Mouse (Mus musculus): ENCODE measurements around the gene Nepro.

Nepro gene

GRCm38 (mm10) chr16:44703458-44703857 lies 20.6 kb upstream of the Nepro start:
- DNase-seq (ENCODE audit: low read depth, low spot score): no peak

GRCm38 (mm10) chr16:44716305-44717140 lies 7.6 kb upstream of the Nepro start:
- DNase-seq (ENCODE audit: low read depth, low spot score): peak; percentile 25

GRCm38 (mm10) chr16:44717141-44717634 lies 6.9 kb upstream of the Nepro start:
- DNase-seq (ENCODE audit: low read depth, low spot score): no peak

GRCm38 (mm10) chr16:44717838-44718237 lies 6.3 kb upstream of the Nepro start:
- DNase-seq (ENCODE audit: low read depth, low spot score): no peak

- DNase-seq (ENCODE audit: low read depth, low spot score): no peak
Measured at GRCm38 (mm10) chr16:44719349-44719748, 4.8 kb upstream of the Nepro start.

- peak; percentile 35 for DNase-seq (ENCODE audit: low read depth, low spot score)
Measured at GRCm38 (mm10) chr16:44720518-44720917, 3.6 kb upstream of the Nepro start.

GRCm38 (mm10) chr16:44722666-44723065 lies 1.4 kb upstream of the Nepro start:
- DNase-seq (ENCODE audit: low read depth, low spot score): no peak

GRCm38 (mm10) chr16:44724847-44725246 lies 746 bp downstream of the Nepro start:
- DNase-seq (ENCODE audit: low read depth, low spot score): no peak

GRCm38 (mm10) chr16:44725286-44726223 lies 1.5 kb downstream of the Nepro start:
- DNase-seq (ENCODE audit: low read depth, low spot score): peak; percentile 80

- peak; percentile 50 for DNase-seq (ENCODE audit: low read depth, low spot score)
Measured at GRCm38 (mm10) chr16:44727525-44727924, 3.4 kb downstream of the Nepro start.

- peak; percentile 60 for DNase-seq (ENCODE audit: low read depth, low spot score)
Measured at GRCm38 (mm10) chr16:44734059-44734458, 10.0 kb downstream of the Nepro start.

- DNase-seq (ENCODE audit: low read depth, low spot score): peak; percentile 75
Measured at GRCm38 (mm10) chr16:44735676-44736075, 11.6 kb downstream of the Nepro start.

GRCm38 (mm10) chr16:44736118-44736517 lies 12.0 kb downstream of the Nepro start:
- no peak for DNase-seq (ENCODE audit: low read depth, low spot score)

- DNase-seq (ENCODE audit: low read depth, low spot score): no peak
Measured at GRCm38 (mm10) chr16:44742753-44743152, 18.7 kb downstream of the Nepro start.

GRCm38 (mm10) chr16:44745471-44745865 lies 21.4 kb downstream of the Nepro start:
- no peak for DNase-seq (ENCODE audit: low read depth, low spot score)

- DNase-seq (ENCODE audit: low read depth, low spot score): peak; percentile 89
Measured at GRCm38 (mm10) chr16:44745866-44746562, 21.9 kb downstream of the Nepro start, which contains the start of gene Gtpbp8. TSS of gene Gtpbp8 (minus strand) at chr16:44746363.

- DNase-seq (ENCODE audit: low read depth, low spot score): peak; percentile 53
Measured at GRCm38 (mm10) chr16:44748007-44748406, 23.9 kb downstream of the Nepro start.

GRCm38 (mm10) chr16:44757700-44758099 lies 33.6 kb downstream of the Nepro start:
- no peak for DNase-seq (ENCODE audit: low read depth, low spot score)

- peak; percentile 47 for DNase-seq (ENCODE audit: low read depth, low spot score)
Measured at GRCm38 (mm10) chr16:44761811-44762210, 37.7 kb downstream of the Nepro start.

- DNase-seq (ENCODE audit: low read depth, low spot score): peak; percentile 65
Measured at GRCm38 (mm10) chr16:44765555-44766319, 41.6 kb downstream of the Nepro start, which contains the start of gene Cd200r1. TSS of gene Cd200r1 (plus strand) at chr16:44765736.
